Mouse (Mus musculus) heart, adult 11 months (tissue): ENCODE data around the gene Dhcr24.

ENCODE experiments used
- DNase-seq: peaks from one replicate; pipeline ENCODE4 v3.0.0; 2022

Gene Dhcr24

DNA sequence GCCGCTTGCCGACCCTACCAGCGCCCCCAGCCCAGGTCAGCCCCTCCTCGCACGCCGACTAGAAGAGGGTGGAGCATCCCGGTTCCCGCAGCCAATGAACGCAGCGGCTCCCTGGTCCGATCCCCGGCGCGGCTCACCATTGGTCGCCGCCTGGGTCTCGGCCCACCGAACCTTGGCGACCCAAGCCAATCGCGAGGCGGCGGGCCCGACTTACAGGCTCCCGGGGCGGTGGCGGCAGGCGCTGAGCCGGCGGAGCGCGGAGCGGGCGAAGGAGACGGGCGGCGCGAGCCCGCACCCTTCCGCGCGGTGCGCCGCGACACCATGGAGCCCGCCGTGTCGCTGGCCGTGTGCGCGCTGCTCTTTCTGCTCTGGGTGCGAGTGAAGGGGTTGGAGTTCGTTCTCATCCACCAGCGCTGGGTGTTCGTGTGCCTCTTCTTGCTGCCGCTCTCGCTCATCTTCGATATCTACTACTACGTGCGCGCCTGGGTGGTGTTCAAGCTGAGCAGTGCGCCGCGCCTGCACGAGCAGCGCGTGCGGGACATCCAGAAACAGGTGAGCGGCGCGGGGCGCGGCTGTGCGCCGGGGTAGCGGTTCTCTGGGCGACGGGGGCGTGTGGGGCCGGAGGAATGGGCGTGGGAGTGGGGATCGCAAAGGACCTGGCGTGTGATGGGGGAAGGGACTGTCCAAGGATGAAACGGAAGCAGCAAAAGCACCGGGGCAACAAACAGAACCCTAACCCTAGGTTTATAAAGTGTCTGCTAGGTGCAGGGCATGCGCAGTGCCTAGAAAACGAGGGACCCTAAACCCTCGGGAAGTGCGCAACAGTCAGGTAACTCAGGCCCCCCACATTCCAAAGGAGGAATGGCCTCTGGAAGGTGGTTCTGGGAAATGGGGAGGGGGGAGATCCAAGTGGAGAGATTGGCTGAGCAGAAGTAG lies at the start of gene Dhcr24:
TSS of gene Dhcr24 (plus strand) at position 193 of the 936 bp plus-strand sequence.
- peak; percentile 99 for DNase-seq

DNA sequence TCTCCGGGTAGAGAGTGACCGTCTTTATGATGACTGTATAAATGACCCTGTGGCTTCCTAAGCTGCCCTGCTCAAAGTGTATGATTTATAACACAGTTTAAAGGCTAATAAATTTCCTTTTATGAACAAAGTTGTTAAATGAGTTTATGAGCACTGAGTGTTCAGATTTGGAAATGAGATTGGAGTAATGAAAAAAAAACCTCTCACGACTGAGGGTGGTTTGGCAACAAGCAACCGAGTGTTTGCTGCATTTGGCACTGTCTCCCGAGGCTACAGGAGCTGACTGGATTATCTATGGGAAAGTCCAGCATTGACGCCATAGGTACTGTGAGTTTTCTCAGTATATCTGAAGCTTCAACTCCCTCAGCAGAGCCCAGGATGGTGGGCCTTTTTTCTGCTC lies 46.2 kb upstream of the Dhcr24 start:
- DNase-seq = no peak

DNA sequence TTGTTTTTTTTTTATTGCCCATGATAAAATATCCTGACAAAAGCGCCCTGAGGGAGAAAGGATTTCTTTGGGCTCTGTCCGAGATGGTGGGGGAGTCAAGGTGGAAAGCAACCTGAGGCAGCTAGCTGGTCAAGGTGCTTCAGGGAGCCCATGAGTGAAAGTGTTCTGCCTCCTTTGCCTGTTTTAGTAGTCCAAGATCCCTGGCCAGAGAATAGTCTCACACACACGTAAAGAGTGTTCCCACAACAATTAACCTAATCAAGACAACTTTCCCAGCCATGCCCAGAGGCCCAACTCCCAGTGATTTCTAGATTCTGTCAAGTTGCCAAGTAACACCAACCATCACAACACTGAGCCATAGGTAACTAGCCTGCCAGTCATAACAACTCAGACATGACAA lies 38.3 kb upstream of the Dhcr24 start:
- no peak for DNase-seq

DNA sequence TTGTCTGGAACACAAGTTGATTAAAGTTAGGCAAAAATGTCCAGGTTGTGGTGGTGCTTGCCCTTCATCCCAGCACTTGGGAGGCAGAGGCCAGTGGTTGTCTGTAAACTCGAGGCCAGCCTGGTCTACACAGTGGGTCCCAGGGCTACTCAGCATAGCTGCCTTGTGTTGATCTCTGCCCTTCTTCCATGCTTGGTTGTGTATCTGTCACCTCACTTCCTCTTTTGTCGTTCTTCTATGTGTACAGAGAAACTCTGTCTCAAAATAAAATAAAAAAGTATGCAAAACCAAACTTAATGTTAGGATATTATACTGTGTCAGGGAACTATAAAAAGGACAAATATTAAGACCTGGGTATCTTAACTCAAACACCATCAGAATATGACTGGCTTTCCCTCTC lies 36.7 kb upstream of the Dhcr24 start:
- DNase-seq = no peak

DNA sequence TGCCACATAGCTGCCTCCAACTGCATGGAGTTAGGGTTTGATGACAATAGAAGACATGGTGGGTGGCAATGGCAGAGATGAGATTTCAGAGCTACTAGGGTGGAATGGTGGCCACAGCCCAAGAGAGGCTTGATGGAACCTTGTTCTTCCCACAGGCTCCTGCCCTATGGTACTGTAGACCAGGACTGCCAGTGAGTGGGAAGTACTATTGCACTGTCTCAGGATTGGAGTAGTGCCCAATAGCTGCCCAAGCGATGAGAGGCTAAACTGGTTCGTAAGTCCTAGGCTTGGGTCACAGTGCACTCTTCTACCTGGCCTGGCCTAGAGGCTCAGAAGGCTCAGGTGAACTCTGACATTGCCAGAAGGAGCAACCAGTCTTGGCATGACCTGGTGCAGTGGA lies 35.8 kb upstream of the Dhcr24 start:
- no peak for DNase-seq

DNA sequence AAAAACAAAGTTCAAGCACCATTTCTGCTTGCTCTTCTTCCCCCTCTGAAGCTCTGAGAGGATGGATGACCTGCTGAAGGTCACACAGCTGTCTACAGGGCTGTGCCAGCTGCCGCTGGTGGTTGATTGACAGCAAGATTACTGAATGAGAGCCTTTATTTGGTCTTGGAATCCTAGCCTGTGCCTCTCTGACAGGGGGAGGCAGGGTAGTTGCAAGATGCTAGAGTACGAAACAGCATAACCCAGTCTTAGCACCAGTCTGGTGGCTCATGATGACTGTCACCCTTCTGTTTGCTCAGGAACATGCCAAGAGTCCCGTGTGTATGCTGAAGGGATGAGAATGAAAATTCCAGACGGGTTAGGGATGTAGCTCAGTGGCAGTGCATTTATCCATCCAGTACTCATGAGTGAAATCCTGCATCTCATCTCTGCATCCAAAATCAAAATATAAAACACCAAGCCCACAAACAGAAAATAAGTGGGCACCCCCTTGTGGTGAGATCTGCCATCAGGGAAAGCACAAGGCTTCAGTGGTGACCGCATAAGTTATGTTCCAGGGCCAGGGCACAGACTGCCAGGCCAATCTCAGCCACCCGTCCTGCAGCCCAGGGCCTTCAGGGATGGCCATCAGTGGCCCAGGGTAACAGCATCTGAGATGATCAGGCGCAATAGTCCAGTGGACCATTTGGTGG lies 32.8 kb upstream of the Dhcr24 start:
- DNase-seq = no peak

DNA sequence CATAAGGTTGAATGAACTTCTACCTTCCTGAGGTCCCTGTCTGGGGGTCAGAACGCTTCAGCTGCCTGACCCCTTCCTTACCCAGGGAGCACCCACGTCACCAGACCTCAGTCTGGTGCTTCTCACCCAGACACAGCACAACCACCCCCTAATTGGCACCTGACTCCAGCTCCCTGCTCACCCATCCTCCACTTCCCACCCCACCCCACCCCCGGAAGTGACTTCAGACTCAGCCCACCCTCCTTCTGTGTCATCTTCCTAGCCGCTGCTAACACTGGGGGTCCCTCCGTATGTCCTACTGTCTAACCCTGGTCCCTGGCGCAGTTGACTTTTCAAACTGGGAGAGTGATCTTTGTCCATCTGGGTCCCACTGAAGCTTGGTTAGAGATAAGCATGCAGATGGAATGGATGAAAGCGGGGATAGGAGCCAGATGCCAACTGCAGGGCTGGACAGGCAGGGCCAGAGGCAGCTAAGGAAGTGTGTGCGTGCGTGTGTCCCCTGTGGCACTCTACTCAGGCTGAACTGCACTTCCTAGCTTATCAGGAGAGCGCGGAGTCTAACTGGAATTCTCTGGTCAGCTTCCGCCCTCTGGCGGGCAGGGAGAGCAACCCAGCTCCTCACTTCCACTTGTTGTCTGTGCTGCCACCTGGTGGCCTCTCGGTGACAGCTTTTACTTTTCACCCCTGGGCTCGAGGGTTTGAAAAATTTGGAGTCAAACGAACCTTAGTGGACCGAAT lies 31.3 kb upstream of the Dhcr24 start:
- DNase-seq = peak; percentile 98

DNA sequence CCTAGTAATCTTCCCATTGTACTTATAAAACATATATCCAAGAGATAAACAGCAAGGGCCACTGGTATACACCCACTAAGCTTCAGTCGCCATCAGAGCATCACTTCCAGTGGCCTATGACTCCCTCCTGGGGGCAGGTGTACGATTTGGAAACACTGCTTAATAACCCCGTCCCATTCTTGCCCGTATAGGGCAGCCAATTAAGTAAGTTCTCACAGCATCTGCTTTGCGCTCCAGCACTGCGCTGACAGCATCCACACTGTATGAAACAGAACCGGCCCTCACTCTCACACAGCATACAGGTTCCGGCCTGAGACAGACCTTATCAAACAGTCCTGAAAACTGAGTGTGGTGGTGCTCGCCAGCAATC lies 30.7 kb upstream of the Dhcr24 start:
- no peak for DNase-seq

DNA sequence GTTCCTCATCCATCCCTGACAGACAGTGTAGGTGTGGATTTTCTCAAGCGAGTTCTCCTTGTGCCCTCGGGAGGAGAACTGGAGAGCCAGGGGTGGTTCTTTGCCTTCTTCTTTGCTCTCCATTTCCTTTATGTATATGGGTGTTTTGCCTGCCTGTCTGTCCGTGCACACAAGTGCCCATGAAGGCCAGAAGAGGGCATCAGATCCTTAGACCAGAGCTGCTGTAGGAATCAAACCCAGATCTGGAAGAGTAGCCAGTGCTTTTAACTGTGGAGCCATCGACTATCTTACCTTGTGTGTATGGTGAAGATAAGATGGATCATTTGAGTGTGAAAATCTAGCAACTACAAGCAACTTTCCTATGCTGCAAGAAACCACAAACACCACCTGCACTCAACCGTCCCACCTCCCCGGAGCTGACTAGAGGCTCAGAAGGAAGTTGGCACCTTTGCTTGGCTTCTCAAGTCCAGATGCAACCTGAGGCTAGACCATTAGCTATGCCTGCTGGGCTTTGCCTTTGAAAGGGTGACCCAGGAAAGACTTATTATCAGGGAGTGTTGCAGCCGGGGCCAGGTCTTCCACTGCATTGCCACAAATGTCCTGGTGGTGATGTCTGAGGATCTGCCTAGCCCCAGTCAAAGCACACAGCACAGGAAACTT lies 27.3 kb upstream of the Dhcr24 start:
- no peak for DNase-seq

DNA sequence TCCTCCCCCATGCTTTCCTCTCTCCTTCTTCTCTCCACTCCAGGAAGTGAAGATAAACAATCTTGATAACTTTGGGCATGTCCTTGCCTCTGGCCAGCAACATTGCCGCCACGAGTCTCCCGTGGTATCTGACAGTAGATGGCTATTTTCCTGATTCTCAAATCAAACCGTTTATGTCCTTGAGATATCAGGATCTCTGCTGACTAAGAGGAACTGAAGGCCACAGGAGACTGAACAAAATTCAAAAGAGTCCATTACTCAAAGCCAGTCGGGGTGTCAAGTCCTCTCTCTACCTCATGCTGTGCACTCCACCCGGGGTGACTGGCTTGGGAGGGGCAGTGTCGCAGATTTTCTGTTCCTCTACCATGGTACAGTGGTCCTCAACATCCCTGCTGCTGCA lies 26.6 kb upstream of the Dhcr24 start:
- no peak for DNase-seq

DNA sequence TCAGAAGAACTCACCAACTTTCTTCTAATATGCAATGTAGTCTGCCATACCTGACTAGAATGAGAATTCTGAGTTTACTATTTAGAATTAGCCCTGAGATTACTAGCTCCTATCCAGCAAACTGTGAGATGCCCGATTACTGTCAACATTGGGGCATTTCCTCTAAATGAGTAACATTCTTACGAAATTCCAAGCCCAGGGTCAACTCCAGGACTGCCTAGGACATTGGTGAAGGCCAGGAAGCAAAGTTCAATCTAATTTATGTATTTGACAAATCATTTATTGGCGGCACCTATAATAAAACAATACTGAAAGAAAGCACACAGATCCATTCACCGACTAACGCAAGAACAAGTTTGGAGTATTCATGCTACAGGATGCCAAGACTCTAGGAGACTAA lies 21.1 kb upstream of the Dhcr24 start:
- DNase-seq = no peak

DNA sequence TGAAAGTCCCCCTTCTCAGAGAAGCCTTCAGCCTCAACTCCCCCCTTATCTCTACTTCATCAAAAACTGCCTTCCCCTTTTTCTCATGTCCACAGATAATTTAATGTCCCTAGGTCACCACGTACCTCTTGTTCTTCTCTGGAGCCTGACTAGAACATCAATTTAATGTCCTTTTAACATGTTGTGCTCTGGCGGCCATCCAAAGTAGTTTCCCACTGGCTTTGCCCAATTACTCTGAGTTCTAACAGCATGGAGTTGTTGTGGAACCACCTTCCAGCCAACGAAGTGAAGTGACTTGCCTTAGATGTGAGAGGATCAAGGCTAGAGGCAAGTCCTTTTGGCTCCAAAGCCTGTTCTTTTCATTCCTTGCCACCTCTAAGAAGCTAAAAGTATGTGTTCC lies 19.3 kb upstream of the Dhcr24 start:
- no peak for DNase-seq

DNA sequence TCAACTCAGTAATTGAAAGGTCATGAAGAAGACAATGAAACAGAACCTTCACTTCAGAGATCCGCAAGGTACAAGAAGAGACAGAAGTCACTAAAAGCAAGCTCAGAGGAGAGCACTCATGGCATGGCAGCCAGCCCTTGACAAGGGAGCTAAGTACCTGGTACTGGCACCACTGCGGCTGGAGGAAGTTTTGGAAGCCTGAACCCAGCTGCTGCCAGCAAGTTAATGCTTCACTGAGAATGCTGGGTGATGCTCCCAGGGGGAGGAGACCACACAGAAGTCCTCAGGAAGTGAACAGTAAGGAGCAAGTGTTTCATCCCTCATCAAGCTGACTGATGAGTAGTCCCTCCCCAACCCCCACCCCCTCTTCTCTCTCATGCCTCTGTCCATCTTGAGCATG lies 18.6 kb upstream of the Dhcr24 start:
- no peak for DNase-seq

DNA sequence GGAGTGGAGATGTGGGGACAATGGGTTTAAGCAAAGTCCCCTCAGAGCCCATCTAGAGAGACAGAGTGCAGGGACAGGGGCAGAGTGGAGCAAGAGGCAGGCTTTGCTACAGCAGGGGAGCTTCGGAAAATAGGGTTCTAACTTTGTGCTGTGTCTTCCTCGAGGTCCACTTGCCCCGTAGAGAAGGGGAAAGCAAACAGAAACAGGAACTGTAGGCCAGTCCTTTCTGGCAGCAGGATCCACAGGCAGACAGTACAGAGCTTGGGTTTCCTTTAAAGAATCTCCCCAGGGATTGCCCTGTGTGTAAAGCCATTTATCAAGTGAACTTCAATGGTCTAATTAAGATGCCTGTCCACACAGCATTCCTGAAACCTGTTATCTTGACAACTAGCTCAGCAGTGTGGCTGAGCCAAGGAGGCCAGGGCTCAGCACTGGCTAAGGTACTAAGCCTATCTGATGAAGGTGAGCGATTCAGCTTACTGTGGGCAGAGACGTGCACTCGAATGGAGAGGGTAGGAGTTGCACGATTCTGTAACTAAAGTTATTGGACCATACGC lies 14.9 kb upstream of the Dhcr24 start:
- DNase-seq = peak; percentile 74

DNA sequence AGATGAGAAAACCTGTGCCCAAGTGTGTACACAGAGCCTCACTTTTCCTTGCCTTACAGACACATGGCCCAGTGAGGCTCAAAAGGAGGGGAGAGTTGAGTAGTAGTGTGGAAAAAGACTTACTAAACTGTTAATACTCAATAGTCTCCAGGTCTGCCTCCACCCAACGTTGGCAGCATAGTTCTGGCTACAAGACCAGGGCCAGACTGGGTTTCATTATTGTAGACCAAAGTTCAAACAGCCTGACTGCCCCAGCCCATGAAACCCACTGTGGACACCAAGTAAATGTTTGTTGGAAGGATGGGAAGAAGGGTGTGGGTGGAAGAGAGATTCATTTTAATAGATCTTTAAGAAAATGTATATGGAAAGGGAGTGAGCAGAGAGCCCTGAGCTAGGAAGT lies 13.9 kb upstream of the Dhcr24 start:
- no peak for DNase-seq

DNA sequence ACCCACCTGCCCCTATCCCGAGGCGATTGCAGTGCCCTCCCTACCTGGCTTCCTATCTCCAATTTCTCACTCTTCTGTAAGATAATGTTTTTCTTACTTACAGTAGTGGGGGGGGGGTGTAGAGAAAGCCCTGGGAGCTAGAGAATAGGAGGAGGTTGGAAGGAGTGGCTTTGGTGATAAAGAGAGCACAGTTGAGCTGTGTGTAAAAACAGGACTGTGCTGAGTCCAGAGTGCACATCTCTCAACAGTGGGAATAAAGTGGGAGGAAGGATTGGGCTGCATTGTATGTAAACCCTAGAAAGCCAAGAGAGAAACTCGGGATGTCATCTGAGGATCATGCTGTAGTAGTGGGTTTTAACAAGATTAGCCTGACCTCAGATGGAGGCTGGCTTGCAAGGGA lies 12.7 kb upstream of the Dhcr24 start:
- DNase-seq = no peak

DNA sequence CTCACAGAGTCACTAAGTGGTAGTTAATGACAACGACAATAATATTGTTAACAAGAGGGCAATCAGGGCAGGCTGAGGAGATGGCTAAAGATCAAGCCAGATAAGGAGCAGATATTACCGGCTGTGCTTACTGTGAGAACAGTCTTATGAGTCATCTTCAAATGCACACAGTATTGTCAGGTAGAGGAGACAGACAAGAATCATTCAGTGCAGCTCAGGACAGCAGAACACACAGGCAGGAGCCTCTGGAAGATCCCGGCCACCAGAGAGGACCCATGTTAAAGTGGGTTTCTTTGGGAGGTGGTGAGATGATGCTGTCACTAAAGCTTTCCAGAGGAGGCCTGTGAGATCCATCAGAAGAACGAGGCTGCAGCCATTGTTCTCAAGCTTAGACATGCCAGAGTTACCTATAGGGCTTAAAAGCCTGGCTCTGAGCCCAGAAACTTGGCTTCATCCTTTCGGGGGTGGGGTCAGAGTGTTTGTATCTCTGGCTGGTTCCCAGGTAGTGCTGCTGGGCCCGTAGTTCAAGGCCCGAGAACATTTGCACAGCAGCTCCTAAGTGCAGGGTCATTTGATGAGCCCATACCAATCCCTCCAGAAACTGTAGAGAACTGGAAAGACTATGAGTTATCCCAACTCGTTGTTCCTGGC lies 10.2 kb upstream of the Dhcr24 start:
- no peak for DNase-seq

DNA sequence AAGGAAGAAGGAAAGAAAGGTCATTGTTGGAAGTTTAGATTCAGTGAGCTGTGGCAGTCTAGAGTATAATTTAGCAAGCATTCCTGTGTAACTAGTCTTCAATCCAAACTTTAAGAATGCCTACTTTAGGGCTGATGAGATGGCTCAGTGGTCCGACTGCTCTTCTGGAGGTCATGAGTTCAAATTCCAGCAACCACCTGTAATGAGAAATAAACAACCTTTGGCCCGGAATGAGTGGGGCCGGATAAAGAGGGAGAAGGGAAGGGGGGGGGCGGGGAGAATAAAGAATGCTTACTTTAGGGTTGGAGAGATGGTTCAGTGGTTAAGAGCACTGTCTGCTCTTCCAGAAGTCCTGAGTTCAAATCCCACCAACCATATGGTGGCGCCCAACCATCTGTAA lies 3.6 kb upstream of the Dhcr24 start:
- no peak for DNase-seq

DNA sequence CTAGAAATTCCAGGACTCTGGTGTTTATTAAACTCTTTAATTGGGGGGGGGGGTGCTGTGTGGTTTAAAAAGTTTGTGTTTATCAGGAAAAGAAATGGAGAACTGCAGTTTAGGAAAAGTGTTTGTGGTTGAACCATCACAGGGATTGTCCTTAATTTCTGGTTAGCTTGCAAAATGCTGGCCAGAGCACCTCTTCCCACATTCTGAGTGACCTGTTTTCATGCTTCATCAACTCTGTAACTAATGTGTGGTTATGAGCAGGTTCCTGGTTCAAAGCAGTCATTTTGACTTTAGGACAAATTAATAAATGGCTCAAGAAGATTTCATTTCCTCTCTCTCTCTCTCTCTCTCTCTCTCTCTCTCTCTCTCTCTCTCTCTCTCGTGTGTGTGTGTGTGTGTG lies 2.9 kb upstream of the Dhcr24 start:
- no peak for DNase-seq

DNA sequence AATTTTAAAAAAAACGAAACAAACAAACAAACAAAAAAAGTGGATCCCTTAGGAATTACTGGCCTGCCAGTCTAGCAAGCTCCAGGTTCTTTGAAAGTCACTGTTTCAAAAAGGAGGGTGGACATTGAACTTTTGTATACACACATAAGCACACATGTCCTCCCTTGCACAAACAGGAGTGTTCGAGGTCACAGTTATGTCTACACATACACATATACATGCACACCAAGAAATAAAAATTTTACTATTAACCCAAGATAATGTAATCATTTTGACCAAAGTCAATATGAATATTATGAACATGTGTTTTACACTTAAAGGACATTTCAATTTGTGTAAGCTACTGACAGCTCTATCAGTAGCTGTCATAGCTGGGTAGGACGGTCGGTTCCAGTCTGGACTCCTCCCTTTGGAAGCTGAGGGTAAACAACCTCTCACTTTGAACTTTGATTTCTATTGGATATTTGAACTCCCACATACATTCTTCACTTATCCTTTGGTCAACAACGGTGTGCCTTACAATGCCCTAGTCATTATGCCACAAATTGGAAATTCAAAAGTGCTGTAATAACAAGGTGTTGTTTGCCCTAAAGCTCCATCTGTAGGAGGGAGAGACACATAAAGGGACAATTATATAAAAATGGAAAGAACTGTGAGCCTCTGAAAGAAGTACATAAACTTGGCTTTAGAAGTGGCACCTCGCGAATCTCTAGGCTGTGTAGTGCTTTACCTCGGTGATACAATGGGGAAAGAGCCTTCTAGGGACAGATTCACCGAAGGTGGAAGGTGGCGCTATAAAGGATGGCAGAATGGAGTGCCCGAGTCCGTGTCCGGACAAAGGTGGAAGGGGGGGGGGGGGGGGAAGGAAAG lies 1.3 kb upstream of the Dhcr24 start:
- DNase-seq = no peak

DNA sequence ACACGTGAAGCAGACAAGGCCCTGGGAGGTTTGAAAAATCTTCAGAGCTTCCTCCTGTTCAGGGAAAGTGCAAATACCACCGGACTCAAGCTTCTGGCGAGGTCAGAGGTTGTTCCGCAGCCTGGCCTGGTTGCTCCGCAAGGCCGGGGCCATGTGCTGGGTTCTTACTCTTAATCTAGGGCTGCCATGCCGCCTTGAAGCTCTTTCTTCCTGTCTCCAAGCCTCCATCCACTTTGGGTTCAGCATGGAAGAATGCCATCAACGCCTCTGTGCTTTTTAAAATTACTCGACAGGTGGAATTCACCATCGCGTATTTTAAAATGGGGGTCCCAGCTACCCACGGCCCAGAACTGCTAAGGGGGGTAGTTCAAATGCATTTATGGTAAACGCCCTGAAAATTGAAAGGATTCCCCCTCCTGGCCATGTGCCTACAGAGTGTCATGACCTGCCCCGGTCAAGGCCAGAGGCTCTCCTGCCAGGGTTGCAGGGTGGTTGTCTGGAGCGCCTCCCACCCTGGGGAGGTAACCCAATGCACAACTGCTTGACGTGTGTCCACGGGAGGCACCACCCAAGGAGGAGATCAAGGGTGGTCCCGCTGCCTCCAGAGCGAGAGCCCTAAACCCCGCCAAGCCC lies 509 bp upstream of the Dhcr24 start:
- no peak for DNase-seq
